Mouse (Mus musculus) urinary bladder, postnatal 4 days (tissue): ENCODE measurements around the gene Ndufaf8.

Source experiments
- DNase-seq, 2 experiments: peaks; one replicate each; pipeline ENCODE4 v3.0.0; 2021 to 2022; ENCODE audit warnings: low spot score in 2 of 2

Gene Ndufaf8

DNA sequence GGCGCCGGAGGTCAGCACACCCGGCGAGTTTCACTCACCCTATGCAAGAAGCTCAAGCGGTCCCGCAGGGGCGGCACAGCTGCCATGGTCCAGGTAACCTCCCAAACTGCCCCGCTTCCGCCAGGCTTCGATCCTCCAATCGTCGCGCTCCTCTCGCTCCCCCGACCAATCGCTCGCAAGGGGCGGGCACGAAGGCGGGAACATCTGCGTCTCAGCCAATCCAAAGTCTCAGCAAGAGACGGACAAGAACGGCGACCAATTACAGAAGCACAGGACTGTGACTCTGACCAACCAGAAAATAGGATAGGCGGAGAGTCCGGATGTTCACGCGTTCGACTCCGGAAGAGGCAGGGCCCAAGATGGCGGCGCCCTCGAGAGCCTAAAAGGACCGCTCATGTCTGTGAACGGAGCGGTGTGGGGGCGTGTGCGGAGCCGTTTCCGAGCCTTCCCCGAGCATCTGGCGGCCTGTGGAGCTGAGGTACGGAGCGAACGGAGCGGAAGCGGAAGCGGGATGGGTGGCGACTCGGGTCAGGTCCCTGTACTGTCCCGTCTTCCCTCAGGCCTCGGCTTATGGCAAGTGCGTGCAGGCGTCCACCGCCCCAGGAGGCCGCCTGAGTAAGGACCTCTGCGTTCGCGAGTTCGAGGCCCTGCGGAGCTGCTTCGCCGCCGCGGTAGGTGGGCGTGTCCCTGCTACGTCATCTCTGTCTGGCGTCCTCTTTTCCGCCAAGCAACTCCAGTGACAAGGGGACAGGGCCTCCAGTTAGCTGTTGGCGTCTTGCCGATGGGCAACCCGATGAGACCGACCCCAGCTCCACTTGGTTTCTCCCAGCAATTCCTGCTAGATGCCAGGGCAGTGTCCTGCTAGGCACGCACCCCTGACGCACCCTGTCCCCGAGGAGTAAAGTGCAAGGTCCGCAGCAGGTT is at the start of gene Ndufaf8, which contains the start of gene Tepsin:
Gene Ndufaf8 (plus strand): TSS at position 341 of the 924 bp plus-strand sequence.
Gene Tepsin (minus strand): TSS at position 144 of the 924 bp plus-strand sequence.
- peak; percentile 97 to 99 for DNase-seq

DNA sequence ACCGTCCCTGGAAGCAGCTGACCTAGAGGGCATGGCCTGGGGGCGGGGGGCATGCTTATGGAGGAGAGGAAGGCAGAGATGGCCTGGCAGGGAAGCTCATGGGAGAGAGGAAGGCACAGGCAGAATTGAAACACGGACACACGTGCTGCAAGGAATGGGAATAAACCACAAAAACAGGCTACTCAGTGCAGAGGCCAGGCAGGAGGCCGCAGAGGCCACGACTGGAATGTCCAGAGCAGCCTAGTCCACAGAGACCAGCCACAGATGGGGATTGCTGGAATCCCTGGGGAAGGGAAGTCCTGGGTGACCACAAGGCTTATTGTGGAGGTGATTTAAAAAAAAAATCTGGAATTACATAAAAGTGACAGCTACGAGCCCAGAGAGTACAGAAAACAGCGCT is 49.7 kb upstream of the Ndufaf8 start:
- DNase-seq, result no peak

DNA sequence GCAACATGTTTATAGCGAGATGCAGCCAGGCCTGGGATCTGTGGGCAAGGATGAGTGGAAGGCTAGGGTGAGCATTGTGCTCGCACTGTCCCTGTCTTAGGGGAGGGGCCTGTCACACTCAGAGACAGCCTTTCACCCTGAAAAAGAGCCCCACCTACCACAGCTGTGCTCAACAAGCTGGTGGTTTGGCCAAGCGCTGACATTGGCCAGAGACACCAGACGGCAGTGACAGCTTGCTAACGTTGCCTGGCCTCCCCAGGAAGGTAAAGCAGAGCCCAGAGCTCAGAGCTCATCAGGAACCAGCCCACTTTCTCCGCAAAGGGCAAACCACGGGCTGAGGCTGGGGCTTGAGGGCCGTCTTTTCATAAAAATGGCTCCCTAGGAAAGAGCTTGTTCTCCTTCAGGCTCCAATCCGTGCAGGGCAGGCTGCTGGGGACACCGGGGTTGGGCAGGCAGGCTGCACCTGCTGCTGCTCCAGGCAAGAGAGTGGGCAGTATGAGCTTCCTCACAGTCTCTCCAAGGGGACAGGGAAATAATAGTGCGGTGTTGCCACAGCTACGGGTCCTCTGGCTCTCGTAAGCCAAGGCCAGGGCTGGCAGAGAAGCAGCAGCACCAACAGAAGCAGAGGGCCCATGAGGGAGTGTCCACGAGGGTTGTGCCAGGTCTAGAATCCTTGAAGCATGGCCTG is 47.5 kb upstream of the Ndufaf8 start:
- no peak for DNase-seq

GRCm38 (mm10) chr11:120052274-120052673 is 46.5 kb upstream of the Ndufaf8 start:
- DNase-seq, result no peak

- DNase-seq, result no peak
These were observed 44.9 kb upstream of the Ndufaf8 start for GRCm38 (mm10) chr11:120053846-120054245.

GRCm38 (mm10) chr11:120055953-120056732 is 42.6 kb upstream of the Ndufaf8 start:
- DNase-seq, result no peak

DNA sequence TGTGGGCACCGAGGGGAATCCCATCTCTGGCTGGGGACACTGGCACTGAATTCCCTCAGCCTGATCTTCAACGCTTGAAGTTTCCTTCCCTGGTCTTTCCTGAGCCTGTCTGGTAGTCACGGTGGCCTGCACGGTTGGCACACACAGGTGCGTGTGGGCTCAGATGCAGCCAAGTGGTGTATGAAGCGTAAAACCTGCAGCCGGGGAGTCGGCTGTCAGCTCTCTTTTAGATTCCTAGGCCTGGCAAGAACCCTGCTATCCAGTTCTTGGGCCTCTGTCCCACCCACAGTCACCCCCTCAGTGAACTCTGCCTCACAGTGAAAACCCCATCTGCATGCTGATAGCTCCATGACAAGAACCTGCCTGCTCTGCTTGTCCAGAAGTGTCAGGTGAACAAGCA is 38.1 kb upstream of the Ndufaf8 start:
- DNase-seq, result no peak

- DNase-seq, result no peak
These were observed 35.4 kb upstream of the Ndufaf8 start for GRCm38 (mm10) chr11:120063326-120063725.

DNA sequence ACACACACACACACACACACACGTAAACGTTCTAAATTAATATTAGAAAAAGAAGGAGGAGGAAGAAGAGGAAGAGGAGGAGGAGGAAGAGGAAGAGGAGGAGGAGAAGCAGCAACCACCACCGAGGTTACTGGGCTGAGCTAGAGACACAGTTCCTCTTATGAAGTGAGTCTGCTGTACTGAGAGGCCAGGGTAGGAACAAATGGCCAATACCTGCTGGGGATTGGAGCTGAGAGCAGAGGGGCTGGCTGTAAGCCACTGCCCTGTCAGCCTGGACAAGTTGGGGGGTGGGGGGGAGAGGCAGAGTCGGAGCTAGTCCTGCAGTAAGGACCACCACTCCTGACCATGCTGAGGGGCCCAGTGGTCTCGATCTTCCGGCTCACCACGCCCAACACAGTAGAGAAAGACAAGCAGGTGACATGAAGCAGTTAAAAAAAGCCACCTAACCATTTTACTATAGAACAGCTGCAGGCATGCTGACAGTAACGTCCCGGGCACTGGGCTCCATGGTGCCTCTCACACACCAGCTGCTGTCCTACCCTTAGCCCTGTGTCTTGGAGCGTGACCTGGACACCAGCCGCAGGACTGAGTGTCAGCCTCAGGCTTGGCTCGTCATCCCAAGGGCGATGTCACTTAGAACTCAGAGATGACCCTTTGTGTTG is 34.6 kb upstream of the Ndufaf8 start:
- no peak for DNase-seq

DNA sequence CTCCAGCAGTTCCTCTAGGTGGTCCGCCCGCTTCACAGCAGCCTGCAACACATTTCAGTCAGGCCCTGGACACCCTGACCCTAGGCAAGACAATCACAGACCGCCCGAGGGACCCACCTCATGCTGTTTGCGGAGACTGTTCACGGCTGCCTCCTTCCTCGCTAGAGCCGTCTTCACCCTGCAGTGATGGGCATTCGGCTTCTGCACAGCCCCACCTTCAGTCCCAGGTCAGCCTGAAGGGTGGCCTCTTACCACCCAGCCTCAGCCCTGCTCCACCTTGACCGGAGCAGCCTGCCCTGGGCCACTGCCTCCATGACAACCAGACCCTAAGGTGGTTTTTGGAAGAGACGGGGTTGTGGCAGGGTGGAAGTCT is 34.1 kb upstream of the Ndufaf8 start:
- no peak for DNase-seq

DNA sequence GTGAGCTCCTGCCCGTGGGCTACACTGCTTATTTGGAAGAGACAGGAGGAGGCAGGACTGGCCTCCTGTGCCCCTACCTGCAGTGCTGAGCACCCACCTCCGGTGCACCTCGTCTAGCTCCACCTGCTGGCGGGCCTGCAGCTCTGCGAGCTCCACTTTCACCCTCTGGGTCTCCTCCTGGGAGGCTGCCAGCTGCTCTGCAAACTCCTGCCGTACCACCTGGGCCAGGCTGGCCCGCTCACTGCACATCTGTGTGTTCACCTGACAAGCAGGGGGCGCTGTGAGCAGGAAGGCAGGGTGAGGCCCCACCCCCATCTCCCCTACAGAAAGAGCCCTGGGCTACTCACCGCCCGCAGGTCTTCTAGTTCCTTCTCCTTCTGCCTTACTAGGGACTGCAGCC is 33.4 kb upstream of the Ndufaf8 start:
- peak; percentile 55 to 79 for DNase-seq

GRCm38 (mm10) chr11:120067834-120068233 is 30.9 kb upstream of the Ndufaf8 start:
- no peak for DNase-seq

GRCm38 (mm10) chr11:120069261-120069660 is 29.5 kb upstream of the Ndufaf8 start:
- DNase-seq, result no peak

GRCm38 (mm10) chr11:120070286-120070930 is 28.3 kb upstream of the Ndufaf8 start:
- no peak for DNase-seq

GRCm38 (mm10) chr11:120071065-120071464 is 27.7 kb upstream of the Ndufaf8 start:
- no peak for DNase-seq

- DNase-seq, result no peak
These were observed 26.9 kb upstream of the Ndufaf8 start for GRCm38 (mm10) chr11:120071731-120072320.

DNA sequence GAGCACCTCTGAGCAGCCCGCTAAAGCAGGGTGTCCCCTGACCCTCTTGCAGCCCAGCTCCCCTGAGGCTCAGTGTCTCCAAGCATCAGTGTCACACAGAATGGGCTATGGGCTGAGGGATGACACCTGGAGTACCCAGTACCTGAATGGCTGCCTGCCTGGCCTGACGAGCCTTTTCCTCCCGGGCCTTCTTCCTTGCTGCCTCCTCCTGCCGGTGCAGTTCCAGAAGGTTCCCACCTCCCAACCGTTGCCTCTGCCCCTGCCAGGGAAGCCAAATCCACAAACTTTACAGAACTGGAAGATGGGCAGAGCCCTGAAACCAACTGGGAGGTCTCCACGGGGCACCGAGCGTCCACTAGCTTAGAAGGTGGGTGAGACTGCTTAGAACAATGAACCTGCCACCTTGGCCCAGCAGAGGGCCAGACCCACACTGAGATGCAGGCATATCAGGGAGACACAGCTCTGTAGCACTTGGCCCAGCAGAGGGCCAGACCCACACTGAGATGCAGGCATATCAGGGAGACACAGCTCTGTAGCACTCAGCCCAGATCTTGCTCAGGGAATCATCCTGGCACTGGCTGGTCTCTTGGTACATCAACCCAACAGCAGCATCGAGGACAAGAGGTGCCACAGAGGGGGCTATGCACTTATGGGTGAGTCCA is 25.6 kb upstream of the Ndufaf8 start:
- DNase-seq, result no peak

DNA sequence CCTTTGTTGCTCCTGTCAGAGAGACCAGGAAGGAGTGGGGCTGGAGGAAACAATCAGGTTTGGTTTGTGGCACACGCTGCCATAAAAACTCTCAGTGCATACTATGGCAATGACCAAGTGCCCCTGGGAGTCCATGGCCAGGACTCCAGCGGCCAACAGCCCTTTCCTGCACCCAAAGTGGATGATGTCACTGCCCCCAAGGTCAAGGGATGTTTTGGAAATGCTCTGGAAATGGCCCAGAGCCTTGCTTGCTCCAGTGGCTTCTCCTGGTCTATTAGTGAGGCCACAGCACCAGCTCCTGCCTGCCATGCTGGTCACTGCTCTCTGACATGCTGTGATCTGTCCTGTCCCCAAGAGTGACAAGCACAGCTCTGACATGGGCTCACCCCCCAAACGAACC is 22.5 kb upstream of the Ndufaf8 start:
- DNase-seq, result no peak

GRCm38 (mm10) chr11:120080282-120080681 is 18.4 kb upstream of the Ndufaf8 start:
- DNase-seq, result no peak
